Mouse (Mus musculus) thymus, adult 2 months (tissue): ENCODE results near the gene Tmem191c. TPM values are rescaled to one million over a fixed set of nuclear protein-coding genes. Genes with fewer than 3 reads are reported as not detected.
"Not testable (repeated sequence)": the region's sequence is repeated elsewhere in the genome, so short reads cannot be mapped to it uniquely, and the experiment has no call there.

Experiments
- DNase-seq: peaks from one replicate; pipeline ENCODE4 v3.0.0; 2021
- H3K27ac ChIP-seq: fragments of 200-500 bp; 2 replicates; pipeline ENCODE4 v1.5.1; 2012; ENCODE audit warnings: low read length, control low read depth; ENCODE audit not compliant: control insufficient read depth, insufficient read depth
- H3K27me3 ChIP-seq: fragments of 200-500 bp; 2 replicates; pipeline ENCODE4 v1.6.1; 2012; ENCODE audit warnings: mild to moderate bottlenecking, low read length, moderate library complexity, mixed read lengths; ENCODE audit not compliant: control insufficient read depth, insufficient read depth
- H3K36me3 ChIP-seq: fragments of 200-500 bp; 2 replicates; pipeline ENCODE4 v1.6.1; 2012; ENCODE audit warnings: mild to moderate bottlenecking, low read length, moderate library complexity; ENCODE audit not compliant: control insufficient read depth, insufficient read depth
- H3K4me1 ChIP-seq: fragments of 200-500 bp; replicated peaks from 2 replicates; pipeline ENCODE4 v1.6.1; 2012; ENCODE audit warnings: low read length; ENCODE audit not compliant: control insufficient read depth, insufficient read depth
- H3K4me3 ChIP-seq: fragments of 200-500 bp; 2 replicates; pipeline ENCODE4 v1.5.1; 2012; ENCODE audit warnings: mild to moderate bottlenecking, low read length, control low read depth, moderate library complexity; ENCODE audit not compliant: control insufficient read depth, insufficient read depth
- CTCF ChIP-seq: fragments of 200-500 bp; IDR thresholded peaks from 2 replicates; pipeline ENCODE4 v1.5.1; 2012; ENCODE audit warnings: mild to moderate bottlenecking, control low read depth, low read length, moderate library complexity, borderline replicate concordance; ENCODE audit not compliant: control insufficient read depth, poor library complexity, insufficient read depth; ENCODE audit errors: extremely low read depth
- POLR2A ChIP-seq: fragments of 200-500 bp; IDR thresholded peaks from 2 replicates; pipeline ENCODE4 v1.6.1; 2012; ENCODE audit warnings: mild to moderate bottlenecking, low read length, control low read depth, moderate library complexity; ENCODE audit not compliant: control insufficient read depth, poor library complexity, insufficient read depth; ENCODE audit errors: extremely low read depth
- WGBS: fragments of 180-500 bp; shearing (Covaris S2); methylation state at CpG from one replicate; pipeline ENCODE4 v1.1.7; 2018; 5-methylcytosine and 5-hydroxymethylcytosine counted together
- polyA plus RNA-seq: library from polyadenylated mRNA; depleted of rRNA; stranded (reverse); fragments of >200 nt; gene quantifications from 2 replicates; pipeline ENCODE4 v1.2.3, GENCODE M21; 2012; rRNA removed

The Tmem191c gene
- polyA plus RNA-seq = 63.6 and 72.6 TPM in 2 replicates

DNA sequence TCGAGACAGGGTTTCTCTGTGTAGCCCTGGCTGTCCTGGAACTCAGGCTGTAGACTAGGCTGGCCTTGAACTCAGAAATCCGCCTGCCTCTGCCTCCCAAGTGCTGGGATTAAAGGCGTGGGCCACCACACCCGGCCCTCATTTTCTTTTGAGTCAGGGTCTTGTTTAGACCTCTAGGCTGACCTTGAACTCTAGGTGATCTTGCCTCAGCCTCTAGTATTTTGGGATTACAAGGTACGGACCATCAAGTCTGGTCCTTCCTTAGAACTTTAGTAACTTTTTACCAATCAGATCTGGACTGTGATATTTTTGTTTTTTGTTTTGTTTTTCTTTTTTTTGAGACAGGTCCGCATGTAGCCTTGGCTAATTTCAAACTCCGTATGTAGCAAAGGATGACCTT, at the start of gene Tmem191c:
TSS of gene Tmem191c (plus strand) at position 357 of the 400 bp plus-strand sequence.
- DNase-seq = no peak
- peak within 1 kb of the TSS; percentile 69 for H3K4me3 ChIP-seq
- peak within 1 kb of the TSS; percentile 60 for H3K27ac ChIP-seq
- H3K36me3 ChIP-seq = no peaks in the 10 kb centered on the region
- H3K27me3 ChIP-seq = no peaks in the 10 kb centered on the region
- no peak for TF ChIP-seq POLR2A
- TF ChIP-seq CTCF = no peak
- 64% methylated on average over 7 of the region's 7 CpGs for whole genome bisulfite sequencing
- H3K4me1 ChIP-seq = peaks cover 16% of the 10 kb centered on the region

DNA sequence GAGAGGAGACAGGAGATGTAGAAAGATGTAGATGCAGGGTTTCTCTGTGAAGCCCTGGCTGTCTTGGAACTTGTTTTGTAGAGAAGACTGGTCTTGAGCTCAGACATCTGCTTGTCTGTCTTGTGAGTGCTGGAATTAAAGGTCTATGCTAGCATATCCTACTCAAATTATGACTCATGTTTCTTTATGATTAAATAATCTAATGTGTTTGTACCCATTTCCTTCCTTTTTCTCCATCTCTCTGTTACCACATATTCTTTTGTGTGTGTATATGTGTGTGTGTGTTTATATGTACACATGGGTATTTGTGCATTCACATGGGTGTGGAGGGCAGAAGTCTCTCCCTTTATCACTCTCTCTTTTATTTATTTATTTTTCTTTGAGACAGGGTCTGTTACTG, 49.4 kb upstream of the Tmem191c start:
- DNase-seq = no peak
- no peaks in the 10 kb centered on the region for H3K4me1 ChIP-seq
- H3K4me3 ChIP-seq = no peak overlapping the region
- H3K36me3 ChIP-seq = no peaks in the 10 kb centered on the region
- TF ChIP-seq POLR2A = no peak
- no peak for TF ChIP-seq CTCF
- H3K27ac ChIP-seq = no peak overlapping the region
- H3K27me3 ChIP-seq = no peaks in the 10 kb centered on the region

DNA sequence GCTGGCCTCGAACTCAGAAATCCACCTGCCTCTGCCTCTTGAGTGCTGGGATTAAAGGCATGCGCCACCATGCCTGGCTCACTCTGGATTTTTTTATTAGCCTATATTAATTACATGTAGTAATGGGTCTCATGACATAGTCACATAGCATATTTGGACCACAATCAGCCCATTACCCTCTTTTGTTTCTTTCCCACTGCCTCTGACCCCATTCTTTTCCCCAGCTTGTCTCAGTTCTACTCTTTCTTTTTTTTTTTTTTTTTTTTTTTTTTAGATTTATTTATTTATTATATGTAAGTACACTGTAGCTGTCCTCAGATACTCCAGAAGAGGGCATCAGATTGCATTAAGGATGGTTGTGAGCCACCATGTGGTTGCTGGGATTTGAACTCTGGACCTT, 44.4 kb upstream of the Tmem191c start:
- WGBS = 94% methylated on average over 2 of the region's 2 CpGs

DNA sequence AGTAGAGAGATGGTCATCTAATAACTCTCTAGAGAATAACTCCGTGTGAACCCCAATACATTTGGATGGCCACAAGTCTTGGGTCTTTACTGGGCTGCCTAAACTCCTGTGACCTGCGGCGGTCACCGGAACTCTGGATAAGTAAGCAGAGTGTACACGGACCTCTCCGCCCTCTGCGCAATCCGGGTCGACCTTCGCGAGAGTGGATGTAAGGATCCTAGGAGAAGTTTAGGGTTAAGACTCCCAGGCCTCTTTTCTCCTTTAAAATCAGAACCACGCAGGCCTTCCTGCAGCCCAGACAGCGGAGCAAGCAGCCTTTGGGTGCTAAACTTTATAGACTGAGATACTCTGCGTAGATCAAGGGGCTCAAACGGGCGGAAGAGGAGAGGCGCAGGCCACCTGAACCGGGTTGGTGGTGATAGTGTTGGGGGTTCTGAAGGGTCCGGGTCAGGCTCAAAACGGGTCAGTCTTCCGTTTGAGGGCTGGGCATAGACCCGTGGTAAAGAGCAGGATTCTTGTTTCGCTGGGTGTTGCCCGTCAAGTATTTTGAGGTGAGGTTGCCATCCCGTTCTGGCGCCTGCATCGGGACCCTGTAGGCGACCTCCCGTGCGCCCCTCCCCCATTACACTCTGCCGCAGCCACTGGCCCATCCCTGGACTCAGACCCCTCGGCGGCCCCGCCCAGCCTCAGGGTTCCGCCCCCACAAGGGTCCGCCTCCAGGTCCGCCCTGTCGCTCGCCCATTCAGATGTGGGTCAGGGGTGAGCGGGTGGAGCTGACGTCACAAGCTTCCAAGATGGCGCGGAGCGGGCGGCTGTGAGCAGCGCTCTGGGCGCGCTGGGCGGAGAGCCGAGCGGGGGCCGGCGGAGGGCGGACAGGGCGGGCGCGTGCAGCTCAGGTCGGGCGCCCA, 42.8 kb upstream of the Tmem191c start, which contains the start of gene Hic2:
TSS of gene Hic2 (plus strand) at position 779 of the 908 bp plus-strand sequence.
- peaks cover 16% of the 10 kb centered on the region for H3K4me1 ChIP-seq
- TF ChIP-seq CTCF = no peak
- peak; percentile 88 for TF ChIP-seq POLR2A
- no peak within 1 kb of the TSS for H3K27ac ChIP-seq
- no peaks in the 10 kb centered on the region for H3K36me3 ChIP-seq
- no peaks in the 10 kb centered on the region for H3K27me3 ChIP-seq
- WGBS = 9% methylated on average over 59 of the region's 59 CpGs
- DNase-seq = peak; percentile 92
- H3K4me3 ChIP-seq = peak within 1 kb of the TSS; percentile 62

More for the DNA sequence above, 44.4 kb upstream of the Tmem191c start:
- H3K4me1 ChIP-seq = peaks cover 16% of the 10 kb centered on the region
- H3K27ac ChIP-seq, DNase-seq, H3K27me3 ChIP-seq, H3K4me3 ChIP-seq, H3K36me3 ChIP-seq: not testable (repeated sequence)

DNA sequence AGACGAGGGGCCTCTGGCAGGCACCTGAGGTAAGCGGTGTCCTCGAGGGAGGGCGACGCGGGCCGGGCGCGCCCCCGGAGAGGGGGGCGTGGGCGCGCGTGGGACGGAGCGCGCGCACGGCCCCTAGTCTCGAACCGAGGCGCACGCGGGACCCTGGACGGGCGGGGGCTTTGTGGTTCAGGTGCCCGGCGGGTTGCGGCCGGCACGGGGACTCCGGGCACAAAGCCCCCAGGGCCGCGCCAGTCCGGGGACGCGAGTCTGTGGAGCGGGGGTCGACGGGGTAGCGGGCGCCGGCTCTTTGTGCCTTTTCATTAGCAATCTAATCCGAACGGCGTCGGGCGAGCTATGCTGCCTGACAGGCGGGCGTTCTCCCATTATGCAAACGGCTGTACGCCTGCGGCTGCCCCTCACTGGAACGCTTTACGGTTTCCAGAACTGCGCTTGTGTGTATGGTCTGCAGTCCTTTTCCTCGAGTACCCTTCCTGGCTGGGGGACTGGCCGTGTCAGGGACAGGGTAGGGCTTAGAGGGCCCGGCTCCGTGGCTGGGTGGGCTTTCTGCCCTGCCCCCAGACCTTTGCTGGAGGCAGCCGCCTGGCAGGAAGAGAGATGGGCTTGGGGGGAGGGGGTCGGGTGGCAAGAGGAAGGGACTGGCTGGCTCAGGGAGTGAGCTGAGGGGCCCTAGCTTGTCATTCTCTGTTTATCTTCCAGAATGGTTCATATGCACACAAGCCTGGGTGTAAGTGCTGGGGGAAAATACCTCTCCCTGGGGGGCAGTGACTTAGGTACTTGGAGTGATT, 42.0 kb upstream of the Tmem191c start:
- Histone ChIP-seq H3K4me3 (peak overlapping the region; percentile 62), H3K27me3 (no peaks in the 10 kb centered on the region), H3K27ac (no peak overlapping the region), H3K4me1 (peaks cover 16% of the 10 kb centered on the region), H3K36me3 (no peaks in the 10 kb centered on the region)
- DNase-seq = peak; percentile 72
- under 1% methylated on average over 62 of the region's 62 CpGs for WGBS
- TF ChIP-seq CTCF (no peak), POLR2A (no peak)

DNA sequence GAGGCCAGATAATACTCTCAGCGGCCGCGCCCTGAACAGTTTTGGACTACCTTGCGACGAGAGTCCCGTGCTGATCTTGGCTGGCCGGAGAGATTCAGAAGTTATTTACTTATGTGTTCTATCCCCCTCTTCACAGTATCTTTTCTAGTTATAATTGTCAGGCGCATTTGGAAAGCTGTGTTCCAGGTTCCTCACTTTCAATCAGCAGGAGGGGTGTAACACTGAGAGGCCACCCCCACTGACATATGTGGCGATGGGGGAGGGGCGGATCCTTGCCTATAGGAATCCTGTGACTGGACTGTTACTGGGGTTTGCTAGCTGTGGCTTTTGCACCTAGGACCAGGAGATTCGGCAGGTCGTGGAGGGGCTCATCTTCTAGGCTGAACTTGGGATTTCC, 41.4 kb upstream of the Tmem191c start:
- Histone ChIP-seq H3K27ac (no peak overlapping the region), H3K4me1 (peaks cover 16% of the 10 kb centered on the region), H3K36me3 (no peaks in the 10 kb centered on the region), H3K27me3 (no peaks in the 10 kb centered on the region), H3K4me3 (peak overlapping the region; percentile 62)
- DNase-seq = peak; percentile 22
- WGBS = 19% methylated on average over 12 of the region's 12 CpGs
- TF ChIP-seq CTCF (no peak), POLR2A (no peak)
